Mouse (Mus musculus) testis, adult 2 months (tissue): ENCODE data around the gene Gnao1.

Source experiments
- CTCF ChIP-seq: fragments of 200-500 bp; IDR thresholded peaks from 2 replicates; pipeline ENCODE4 v1.5.1; 2012; ENCODE audit warnings: low read depth, mild to moderate bottlenecking, inconsistent platforms, low read length, moderate library complexity; ENCODE audit not compliant: control insufficient read depth, insufficient read depth, insufficient replicate concordance
- POLR2A ChIP-seq: fragments of 200-500 bp; IDR thresholded peaks from 2 replicates; pipeline ENCODE4 v1.6.1; 2012; ENCODE audit warnings: low read depth, mild to moderate bottlenecking, inconsistent platforms, low read length, moderate library complexity; ENCODE audit not compliant: control insufficient read depth

GRCm38 (mm10) chr8:93908546-93908945 lies 98.8 kb downstream of the Gnao1 start:
- TF ChIP-seq CTCF (no peak), POLR2A (no peak)
